Mouse (Mus musculus) brown adipose tissue, adult 24 weeks (tissue): ENCODE measurements around the gene Hap1. TPM values are rescaled to one million over a fixed set of nuclear protein-coding genes. Genes with fewer than 3 reads are reported as not detected.
"Not testable (repeated sequence)": the region's sequence is repeated elsewhere in the genome, so short reads cannot be mapped to it uniquely, and the experiment has no call there.

Experiments used
- H3K27ac ChIP-seq: fragments of 200-500 bp; replicated peaks from 2 replicates; pipeline ENCODE4 v1.5.1; 2012; ENCODE audit warnings: low read depth, mild to moderate bottlenecking, low read length
- H3K4me1 ChIP-seq: fragments of 200-500 bp; 2 replicates; pipeline ENCODE4 v1.6.1; 2012; ENCODE audit warnings: low read length, mixed read lengths; ENCODE audit not compliant: control insufficient read depth, insufficient read depth, insufficient read length
- H3K4me3 ChIP-seq: fragments of 200-500 bp; 2 replicates; pipeline ENCODE4 v1.5.1; 2012; ENCODE audit warnings: low read depth, mild to moderate bottlenecking, low read length, moderate library complexity; ENCODE audit not compliant: insufficient read depth
- polyA plus RNA-seq: library from polyadenylated mRNA; stranded (reverse); fragments of >200 nt; gene quantifications from 2 replicates; pipeline ENCODE4 v1.2.4, GENCODE M21; 2012; ENCODE audit not compliant: missing spikeins, insufficient read depth, insufficient read length

The Hap1 gene
- polyA plus RNA-seq, 1 experiment, result not detected

DNA sequence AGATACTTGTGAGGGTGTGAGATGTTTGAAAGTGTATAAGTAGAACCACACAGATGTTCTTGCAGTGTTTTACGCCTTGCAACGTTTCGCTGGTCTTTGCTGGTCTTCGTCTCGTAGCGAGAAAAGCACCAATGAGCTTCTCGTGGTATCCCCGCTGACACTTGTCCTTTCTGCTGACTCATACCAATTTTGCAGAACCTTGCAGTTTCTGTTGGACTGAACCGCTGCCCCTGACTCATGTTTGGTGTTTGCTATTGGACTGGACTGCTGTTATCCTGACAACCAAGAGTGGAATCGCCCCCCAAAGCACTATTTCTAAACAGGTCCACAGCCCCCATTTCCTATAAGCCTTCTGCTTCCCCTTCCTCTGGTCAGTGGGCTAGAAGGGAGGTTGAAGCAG, 11.7 kb downstream of the Hap1 start:
- Histone ChIP-seq H3K4me3 (no peak overlapping the region), H3K27ac (no peak overlapping the region), H3K4me1 (no peaks in the 10 kb centered on the region)

- no peak overlapping the region for H3K27ac ChIP-seq
- H3K4me3 ChIP-seq, result no peak overlapping the region
- no peaks in the 10 kb centered on the region for H3K4me1 ChIP-seq
Measured at GRCm38 (mm10) chr11:100335731-100336130, 20.2 kb downstream of the Hap1 start.

- no peaks in the 10 kb centered on the region for H3K4me1 ChIP-seq
- no peak within 1 kb of the TSS for H3K4me3 ChIP-seq
- H3K27ac ChIP-seq, result no peak within 1 kb of the TSS
Measured at GRCm38 (mm10) chr11:100333944-100334457, 21.9 kb downstream of the Hap1 start, which contains the start of gene Gast. Gene Gast (plus strand): TSS chr11:100334407.

- H3K27ac ChIP-seq, result no peak overlapping the region
- H3K4me1 ChIP-seq, result no peaks in the 10 kb centered on the region
- no peak overlapping the region for H3K4me3 ChIP-seq
Measured at GRCm38 (mm10) chr11:100332766-100333515, 23.0 kb downstream of the Hap1 start.

GRCm38 (mm10) chr11:100330816-100331375, 25.0 kb downstream of the Hap1 start:
- H3K4me1 ChIP-seq, H3K4me3 ChIP-seq, H3K27ac ChIP-seq: not testable (repeated sequence)

DNA sequence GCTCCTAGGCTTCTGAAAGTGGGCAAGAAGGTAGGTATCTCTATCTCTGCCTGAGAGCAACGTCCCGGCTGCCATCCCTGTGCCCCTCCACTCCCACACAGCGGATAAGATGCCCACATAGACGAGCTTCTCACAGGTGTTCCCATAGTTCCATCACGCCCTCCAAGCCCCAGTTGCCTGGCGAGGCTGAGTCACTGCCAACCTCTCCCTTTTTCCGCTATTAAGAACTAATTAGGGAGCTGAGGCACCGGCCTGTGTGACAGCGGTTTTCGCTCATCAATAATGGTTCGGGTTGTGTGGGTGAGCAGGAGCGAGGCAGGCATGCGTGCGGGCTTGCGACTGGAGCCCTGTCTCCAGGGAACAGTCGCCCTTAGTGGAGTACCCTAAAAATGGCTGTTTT, 25.7 kb downstream of the Hap1 start:
- no peak overlapping the region for H3K4me3 ChIP-seq
- H3K27ac ChIP-seq, result no peak overlapping the region
- H3K4me1 ChIP-seq, result no peaks in the 10 kb centered on the region

DNA sequence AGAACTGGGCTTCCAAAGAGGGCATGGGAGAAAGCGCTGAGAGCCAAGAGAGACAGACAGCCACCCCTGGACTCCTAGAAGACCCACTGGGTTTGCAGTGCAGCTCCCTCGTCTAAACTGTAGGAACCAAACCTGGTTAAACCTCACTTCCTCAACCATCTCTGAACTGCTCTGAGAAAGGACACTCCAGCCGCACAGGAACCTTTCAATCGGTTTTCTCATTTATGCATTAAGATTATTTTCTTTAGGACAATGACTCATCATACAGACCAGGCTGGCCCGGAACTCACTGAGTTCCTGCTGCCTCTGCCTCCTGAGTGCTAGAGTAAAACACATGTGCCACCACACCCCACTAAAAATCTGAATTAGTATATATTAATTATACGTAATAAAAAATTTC, 28.2 kb downstream of the Hap1 start:
- H3K4me3 ChIP-seq, result no peak overlapping the region
- no peaks in the 10 kb centered on the region for H3K4me1 ChIP-seq
- no peak overlapping the region for H3K27ac ChIP-seq

- no peaks in the 10 kb centered on the region for H3K4me1 ChIP-seq
- H3K27ac ChIP-seq, result no peak overlapping the region
- no peak overlapping the region for H3K4me3 ChIP-seq
Measured at GRCm38 (mm10) chr11:100327316-100327715, 28.6 kb downstream of the Hap1 start.

DNA sequence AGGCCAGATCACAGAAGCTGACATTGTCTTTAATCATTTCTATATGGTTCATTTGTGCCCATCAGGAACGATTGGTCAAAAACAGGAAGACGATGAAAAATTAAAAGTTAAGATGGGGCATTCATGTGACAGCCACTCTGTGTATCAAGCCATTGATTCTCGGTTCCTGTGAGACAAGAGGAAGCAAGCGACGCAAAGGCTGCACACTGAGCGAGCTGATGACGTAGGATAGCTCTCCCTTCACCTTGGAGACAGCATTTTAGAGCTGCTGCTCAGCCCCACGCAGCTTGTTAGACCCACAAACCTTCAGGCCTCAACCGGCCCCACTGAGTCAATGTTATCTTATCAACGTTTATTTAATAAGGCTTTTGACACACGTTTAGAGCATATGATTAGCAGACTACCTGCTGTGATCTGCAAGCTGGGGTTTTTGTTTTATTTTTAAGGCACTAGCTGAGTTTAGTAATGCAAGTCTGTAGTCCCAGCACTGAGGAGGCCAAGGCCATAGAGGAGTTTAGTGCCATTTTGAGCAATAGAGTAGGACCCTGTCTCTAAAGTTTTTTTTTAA, 30.8 kb downstream of the Hap1 start:
- no peaks in the 10 kb centered on the region for H3K4me1 ChIP-seq
- H3K27ac ChIP-seq, result no peak overlapping the region
- H3K4me3 ChIP-seq, result no peak overlapping the region

GRCm38 (mm10) chr11:100323578-100323977, 32.4 kb downstream of the Hap1 start:
- H3K4me3 ChIP-seq, result no peak overlapping the region
- H3K27ac ChIP-seq, result no peak overlapping the region
- H3K4me1 ChIP-seq, result no peaks in the 10 kb centered on the region

- no peak overlapping the region for H3K27ac ChIP-seq
- H3K4me1 ChIP-seq, result no peaks in the 10 kb centered on the region
- no peak overlapping the region for H3K4me3 ChIP-seq
Measured at GRCm38 (mm10) chr11:100322591-100323258, 33.2 kb downstream of the Hap1 start.

- H3K4me3 ChIP-seq, H3K4me1 ChIP-seq, H3K27ac ChIP-seq: not testable (repeated sequence)
Measured at GRCm38 (mm10) chr11:100321479-100322305, 34.2 kb downstream of the Hap1 start.

DNA sequence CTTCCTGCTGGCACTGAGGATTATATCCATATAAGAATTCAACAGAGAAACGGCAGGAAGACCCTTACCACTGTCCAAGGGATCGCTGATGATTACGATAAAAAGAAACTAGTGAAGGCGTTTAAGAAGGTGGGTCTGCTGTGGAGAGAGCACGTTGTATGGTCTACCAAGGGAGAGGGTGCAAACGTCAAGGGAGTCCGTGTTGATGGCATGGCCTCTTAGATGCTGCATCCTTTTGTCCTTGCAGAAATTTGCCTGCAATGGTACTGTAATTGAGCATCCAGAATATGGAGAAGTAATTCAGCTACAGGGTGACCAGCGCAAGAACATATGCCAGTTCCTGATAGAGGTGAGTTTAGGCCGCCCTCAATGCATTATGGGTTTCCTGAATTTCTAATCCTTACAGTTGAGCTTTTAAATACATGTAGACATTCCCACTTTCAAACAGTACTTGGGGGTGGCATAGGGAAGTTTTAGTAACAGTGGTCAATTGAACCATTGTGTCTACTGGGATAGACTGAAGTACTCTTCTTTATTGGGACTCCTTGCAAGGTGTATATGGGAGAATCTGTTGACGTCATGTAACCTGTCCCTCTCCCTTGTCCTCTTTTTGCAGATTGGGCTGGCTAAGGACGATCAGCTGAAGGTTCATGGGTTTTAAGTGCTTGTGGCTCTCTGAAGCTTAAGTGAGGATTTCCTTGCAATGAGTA, 35.1 kb downstream of the Hap1 start:
- H3K4me3 ChIP-seq, result peak overlapping the region; percentile 69
- peak overlapping the region; percentile 18 for H3K27ac ChIP-seq
- H3K4me1 ChIP-seq, result not testable (repeated sequence)

- H3K4me3 ChIP-seq, result peak overlapping the region; percentile 69
- no peaks in the 10 kb centered on the region for H3K4me1 ChIP-seq
Measured at GRCm38 (mm10) chr11:100320172-100320630, 35.7 kb downstream of the Hap1 start.

More at GRCm38 (mm10) chr11:100320172-100320630, 35.7 kb downstream of the Hap1 start:
- peak overlapping the region; percentile 92 for H3K27ac ChIP-seq
